Mouse (Mus musculus) forebrain, embryonic 12.5 days (tissue): ENCODE measurements around the gene Pip4k2b. TPM values are rescaled to one million over a fixed set of nuclear protein-coding genes. Genes with fewer than 3 reads are reported as not detected.
A peak's percentile ranks its signal among the peaks of the same experiment; 100 is the strongest.
"Not testable (repeated sequence)": the region's sequence is repeated elsewhere in the genome, so short reads cannot be mapped to it uniquely, and the experiment has no call there.

Source experiments
- ATAC-seq: fragments of 200-750 bp; cut with Nextera tagmentation; 2 replicates; pipeline ENCODE4 v1.8.0; 2017; ENCODE audit warnings: moderate TSS enrichment; ENCODE audit not compliant: low FRiP score
- H3K27ac ChIP-seq: fragments of 300-500 bp; sonication (generic); 2 replicates; pipeline ENCODE4 v1.5.1; 2016; ENCODE audit warnings: mild to moderate bottlenecking
- H3K27me3 ChIP-seq: fragments of 300-500 bp; sonication (generic); 2 replicates; pipeline ENCODE4 v1.6.1; 2016; ENCODE audit warnings: mild to moderate bottlenecking
- H3K36me3 ChIP-seq: fragments of 300-500 bp; sonication (generic); replicated peaks from 2 replicates; pipeline ENCODE4 v1.6.1; 2016; ENCODE audit warnings: mild to moderate bottlenecking
- H3K4me1 ChIP-seq: fragments of 300-500 bp; sonication (generic); 2 replicates; pipeline ENCODE4 v1.6.1; 2016
- H3K4me2 ChIP-seq: fragments of 300-500 bp; sonication (generic); 2 replicates; pipeline ENCODE4 v1.6.1; 2016; ENCODE audit warnings: mild to moderate bottlenecking, moderate library complexity
- H3K4me3 ChIP-seq: fragments of 300-500 bp; sonication (generic); replicated peaks from 2 replicates; pipeline ENCODE4 v1.5.1; 2016; ENCODE audit warnings: mild to moderate bottlenecking
- H3K9ac ChIP-seq: fragments of 300-500 bp; sonication (generic); 2 replicates; pipeline ENCODE4 v1.6.1; 2016; ENCODE audit warnings: mild to moderate bottlenecking
- H3K9me3 ChIP-seq: fragments of 300-500 bp; sonication (generic); 2 replicates; pipeline ENCODE4 v1.6.1; 2016
- WGBS: fragments of 180-500 bp; shearing (Covaris S2); methylation state at CpG from one replicate; pipeline ENCODE4 v1.1.7; 2016; 5-methylcytosine and 5-hydroxymethylcytosine counted together
- polyA plus RNA-seq: library from polyadenylated mRNA; unstranded; fragments of >200 nt; fragmentation: Nextera tagmentation; extraction: Ambion mirVana; gene quantifications from 2 replicates; pipeline ENCODE4 v1.2.1, GENCODE M21; 2016

Gene Pip4k2b
- 2.7 and 2.8 TPM in 2 replicates for polyA plus RNA-seq

DNA sequence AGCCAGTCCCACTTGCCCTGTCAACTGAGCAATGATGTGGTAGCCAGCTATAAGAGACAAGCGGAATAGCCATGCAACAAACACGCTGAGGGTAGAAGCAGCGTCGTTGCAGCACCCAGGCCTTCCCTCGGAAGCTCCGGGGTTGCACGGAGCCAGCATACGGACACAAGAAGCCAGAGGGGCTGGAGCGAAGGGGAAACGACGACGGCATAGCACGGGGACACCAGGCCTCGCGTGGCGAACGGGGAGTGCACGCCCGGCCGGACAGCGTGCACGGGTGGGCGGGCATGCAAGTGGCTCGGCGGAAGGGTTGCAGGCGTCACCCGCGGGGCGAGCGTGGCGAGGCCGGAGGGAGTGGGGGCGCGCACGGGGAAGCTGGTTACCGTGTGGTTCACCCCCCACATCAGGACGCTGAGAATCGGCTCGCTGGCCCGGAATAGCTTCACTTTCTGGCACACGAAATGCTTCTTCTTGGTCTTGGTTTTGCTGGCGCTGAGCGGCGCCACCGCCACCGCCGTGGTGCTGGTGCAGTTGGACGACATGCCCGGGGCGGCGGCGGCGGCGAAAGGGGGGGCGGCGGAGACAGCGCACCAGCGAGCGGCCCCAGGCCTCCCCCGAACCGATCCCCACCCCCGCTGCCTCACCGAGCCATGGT, at the start of gene Pip4k2b:
Pip4k2b (minus strand) TSS at position 642 of the 655 bp plus-strand sequence.
- ATAC-seq = no peak; the same call in 1 of the 2 replicates
- WGBS = under 1% methylated on average over 48 of the region's 63 CpGs
- H3K27ac ChIP-seq = peak within 1 kb of the TSS; percentile 92
- peak within 1 kb of the TSS; percentile 80 for H3K9ac ChIP-seq
- no peaks in the 10 kb centered on the region for H3K9me3 ChIP-seq
- H3K36me3 ChIP-seq = peaks cover 27% of the 10 kb centered on the region
- H3K4me3 ChIP-seq = peak within 1 kb of the TSS; percentile 72
- peak within 1 kb of the TSS; percentile 78 for H3K4me2 ChIP-seq
- no peaks in the 10 kb centered on the region for H3K27me3 ChIP-seq
- peaks cover 28% of the 10 kb centered on the region for H3K4me1 ChIP-seq

DNA sequence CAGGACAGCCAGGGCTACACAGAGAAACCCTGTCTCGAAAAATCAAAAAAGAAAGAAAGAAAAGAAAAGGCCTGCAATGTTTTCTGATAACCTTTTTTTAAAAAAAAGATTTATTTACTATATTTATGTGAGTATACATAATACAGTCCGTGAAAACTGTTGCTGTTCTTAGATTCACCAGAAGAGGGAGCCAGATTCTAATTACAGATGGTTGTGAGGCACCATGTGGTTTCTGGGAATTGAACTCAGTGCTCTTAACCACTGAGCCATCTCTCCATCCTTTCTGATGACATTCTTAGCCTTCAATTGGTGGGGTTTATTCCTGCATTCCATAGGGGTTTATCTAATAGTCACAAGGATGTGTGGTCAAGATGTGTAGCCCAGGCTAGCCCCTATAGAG, 48.7 kb upstream of the Pip4k2b start:
- H3K27me3 ChIP-seq = 0 out of 2 replicates have a peak, but pooled peaks cover 3% of the 10 kb centered on the region
- no peak for ATAC-seq
- H3K9me3 ChIP-seq = no peaks in the 10 kb centered on the region
- WGBS = 20% methylated on average over 2 of the region's 2 CpGs
- H3K27ac ChIP-seq = no peak overlapping the region
- no peak overlapping the region for H3K4me3 ChIP-seq
- H3K4me1 ChIP-seq = no peaks in the 10 kb centered on the region
- H3K36me3 ChIP-seq = no peaks in the 10 kb centered on the region
- no peak overlapping the region for H3K4me2 ChIP-seq
- no peak overlapping the region for H3K9ac ChIP-seq

DNA sequence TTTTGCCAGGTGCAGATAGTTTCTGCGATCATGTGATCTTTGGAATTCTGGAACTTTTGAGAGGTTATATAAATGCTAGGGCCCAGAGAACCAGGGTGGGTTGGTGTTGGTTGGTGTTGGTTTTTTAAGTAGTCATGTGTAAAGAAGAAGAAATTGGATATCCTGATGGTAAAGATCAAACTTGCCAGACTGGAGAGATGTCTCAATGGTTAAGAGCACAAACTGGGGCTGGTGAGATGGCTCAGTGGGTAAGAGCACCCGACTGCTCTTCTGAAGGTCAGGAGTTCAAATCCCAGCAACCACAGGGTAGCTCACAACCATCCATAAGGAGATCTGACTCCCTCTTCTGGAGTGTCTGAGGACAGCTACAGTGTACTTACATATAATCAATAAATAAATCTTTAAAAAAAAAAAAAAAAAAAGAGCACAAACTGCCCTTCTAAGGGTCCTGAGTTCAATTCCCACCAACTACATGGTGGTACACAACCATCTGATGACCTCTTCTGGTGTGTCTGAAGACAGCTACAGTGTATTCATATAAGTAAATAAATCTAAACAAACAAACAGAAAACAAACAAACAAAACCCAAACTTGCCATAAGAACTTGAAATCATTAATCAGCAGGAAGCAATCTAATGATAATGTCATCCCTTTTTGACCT, 46.4 kb upstream of the Pip4k2b start:
- 90% methylated on average over 2 of the region's 2 CpGs for WGBS
- H3K27ac ChIP-seq, H3K9ac ChIP-seq, H3K4me1 ChIP-seq, H3K4me3 ChIP-seq, ATAC-seq, H3K4me2 ChIP-seq, H3K27me3 ChIP-seq, H3K36me3 ChIP-seq, H3K9me3 ChIP-seq: not testable (repeated sequence)

DNA sequence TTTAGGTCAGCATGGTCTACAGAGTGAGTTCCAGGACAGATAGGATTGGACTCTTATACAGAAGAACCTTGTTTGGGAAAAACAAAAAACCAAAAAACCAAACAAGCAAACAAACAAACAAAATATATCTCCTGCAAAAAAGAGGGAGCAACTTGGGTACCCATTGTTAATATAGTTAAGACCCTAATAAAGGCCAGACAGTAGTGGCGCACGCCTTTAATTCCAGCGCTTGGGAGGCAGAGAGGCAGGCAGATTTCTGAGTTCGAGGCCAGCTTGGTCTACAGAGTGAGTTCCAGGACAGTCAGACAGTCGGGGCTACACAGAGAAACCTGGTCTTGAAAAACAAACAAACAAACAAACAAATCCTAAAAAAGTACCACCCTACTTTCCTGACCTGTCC, 45.2 kb upstream of the Pip4k2b start:
- no peaks in the 10 kb centered on the region for H3K4me1 ChIP-seq
- no peak overlapping the region for H3K27ac ChIP-seq
- 87% methylated on average over 5 of the region's 5 CpGs for whole genome bisulfite sequencing
- no peak overlapping the region for H3K9ac ChIP-seq
- H3K9me3 ChIP-seq = no peaks in the 10 kb centered on the region
- no peak overlapping the region for H3K4me2 ChIP-seq
- no peak for ATAC-seq
- no peak overlapping the region for H3K4me3 ChIP-seq
- no peaks in the 10 kb centered on the region for H3K27me3 ChIP-seq
- H3K36me3 ChIP-seq = no peaks in the 10 kb centered on the region

DNA sequence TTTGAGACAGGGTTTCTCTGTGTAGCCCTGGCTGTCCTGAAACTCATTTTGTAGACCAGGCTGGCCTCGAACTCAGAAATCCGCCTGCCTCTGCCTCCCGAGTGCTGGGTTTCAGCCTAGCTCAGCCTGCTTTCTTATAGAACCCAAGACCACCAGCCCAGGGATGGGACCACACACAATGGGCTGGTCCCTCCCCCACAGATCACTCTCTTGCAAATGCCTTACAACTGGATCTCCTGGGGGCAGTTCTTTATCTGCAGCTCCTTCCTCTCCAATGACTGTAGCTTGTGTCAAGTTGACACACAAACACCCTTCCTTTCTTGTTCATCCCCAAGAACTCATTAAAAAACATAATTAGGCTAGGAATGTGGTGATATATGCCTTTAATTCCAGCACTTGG, 43.5 kb upstream of the Pip4k2b start:
- WGBS = 93% methylated on average over 3 of the region's 3 CpGs
- Histone ChIP-seq H3K27ac (no peak overlapping the region), H3K4me1 (peaks cover 3% of the 10 kb centered on the region; the same call in 1 of the 2 replicates), H3K4me2 (no peak overlapping the region), H3K9me3 (no peaks in the 10 kb centered on the region), H3K4me3 (no peak overlapping the region), H3K36me3 (no peaks in the 10 kb centered on the region), H3K27me3 (no peaks in the 10 kb centered on the region), H3K9ac (no peak overlapping the region)
- ATAC-seq = no peak

DNA sequence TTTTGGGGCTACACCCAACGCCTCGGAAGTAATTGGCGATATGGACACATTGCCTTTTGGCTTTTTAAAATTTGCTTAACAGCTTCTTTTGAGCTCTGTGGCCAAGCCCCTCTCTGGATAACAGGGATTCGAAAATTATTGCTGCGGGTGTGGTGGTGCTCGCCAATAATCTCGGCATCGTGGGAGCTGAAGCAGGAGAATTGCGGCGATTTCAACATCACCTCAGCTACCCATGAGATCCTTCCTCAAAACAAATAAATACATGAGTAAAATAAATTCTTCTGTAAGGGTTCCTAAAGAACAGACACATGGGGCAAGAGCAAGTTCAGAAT, 38.0 kb upstream of the Pip4k2b start:
- H3K27ac ChIP-seq = peak overlapping the region; percentile 43; the same call in 1 of the 2 replicates
- peaks cover 26% of the 10 kb centered on the region for H3K4me1 ChIP-seq
- no peaks in the 10 kb centered on the region for H3K27me3 ChIP-seq
- no peak for ATAC-seq
- WGBS = under 1% methylated on average over 10 of the region's 10 CpGs
- peak overlapping the region; percentile 67 for H3K4me2 ChIP-seq
- peak overlapping the region; percentile 98 for H3K4me3 ChIP-seq
- peaks cover 33% of the 10 kb centered on the region for H3K36me3 ChIP-seq
- no peaks in the 10 kb centered on the region for H3K9me3 ChIP-seq
- H3K9ac ChIP-seq = peak overlapping the region; percentile 99

DNA sequence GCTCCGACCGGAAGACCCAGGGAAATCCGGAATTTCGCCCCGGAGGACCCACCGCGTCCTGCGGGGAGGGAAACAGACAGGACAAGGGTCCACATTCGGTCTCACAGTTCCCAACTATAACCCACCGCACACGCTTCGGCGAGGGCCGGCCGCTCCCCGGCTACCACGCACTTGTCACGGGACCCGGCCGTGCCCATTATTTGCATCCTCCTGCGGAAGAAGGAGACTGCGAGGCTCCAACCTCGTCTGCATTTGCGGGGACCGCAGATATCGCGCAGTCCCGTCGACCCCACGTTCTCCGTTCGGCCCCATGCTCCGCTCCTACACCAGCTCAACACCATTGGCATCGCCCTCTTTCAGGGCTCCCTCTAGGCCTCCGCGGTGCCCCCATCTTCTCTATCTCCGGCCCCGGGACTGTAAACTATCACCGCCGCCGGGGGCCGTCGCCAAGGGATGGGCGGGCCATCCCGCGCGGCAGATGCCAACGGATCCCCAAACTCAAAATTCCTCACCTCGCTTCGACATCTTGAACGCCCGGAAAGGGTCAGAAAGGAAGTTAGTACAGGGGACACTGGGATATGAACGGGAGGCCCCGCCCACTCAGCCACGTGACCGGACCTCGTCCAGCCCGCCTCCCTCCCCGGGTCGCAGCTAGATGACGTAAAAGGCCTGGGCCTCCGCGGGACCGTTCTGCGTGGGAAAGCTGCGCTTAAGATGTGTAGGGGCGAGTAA, 37.5 kb upstream of the Pip4k2b start, which contains the start of gene Rpl23:
Rpl23 (minus strand) TSS at position 606 of the 732 bp plus-strand sequence.
- H3K4me1 ChIP-seq = peaks cover 26% of the 10 kb centered on the region
- peak within 1 kb of the TSS; percentile 98 for H3K4me3 ChIP-seq
- peaks cover 38% of the 10 kb centered on the region for H3K36me3 ChIP-seq
- WGBS = under 1% methylated on average over 67 of the region's 67 CpGs
- peak within 1 kb of the TSS; percentile 93 for H3K27ac ChIP-seq
- peak within 1 kb of the TSS; percentile 99 for H3K9ac ChIP-seq
- H3K4me2 ChIP-seq = peak within 1 kb of the TSS; percentile 67
- H3K27me3 ChIP-seq = no peaks in the 10 kb centered on the region
- peak; percentile 95 for ATAC-seq
- no peaks in the 10 kb centered on the region for H3K9me3 ChIP-seq

DNA sequence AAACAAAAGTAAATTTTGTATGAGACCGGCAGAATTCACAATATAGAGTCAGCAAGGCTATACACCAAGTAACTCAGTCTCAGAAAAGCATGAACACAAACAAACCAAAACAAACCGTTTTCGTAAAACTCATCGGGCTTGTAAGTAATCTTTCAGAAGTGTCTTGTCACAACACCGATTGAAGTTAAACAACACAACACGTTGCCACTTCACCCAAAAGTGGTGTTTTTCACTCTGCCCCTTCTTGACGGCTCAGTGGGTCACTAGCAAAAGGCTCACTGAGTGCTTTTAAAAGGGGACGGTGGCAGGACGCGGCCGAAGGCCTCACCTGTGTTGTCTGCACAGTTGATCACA, 37.0 kb upstream of the Pip4k2b start:
- peak overlapping the region; percentile 98 for H3K4me3 ChIP-seq
- H3K4me1 ChIP-seq = peaks cover 26% of the 10 kb centered on the region
- no peaks in the 10 kb centered on the region for H3K27me3 ChIP-seq
- H3K4me2 ChIP-seq = peak overlapping the region; percentile 67
- ATAC-seq = no peak
- WGBS = 3% methylated on average over 11 of the region's 11 CpGs
- H3K27ac ChIP-seq = peak overlapping the region; percentile 93
- H3K9me3 ChIP-seq = no peaks in the 10 kb centered on the region
- peaks cover 44% of the 10 kb centered on the region for H3K36me3 ChIP-seq
- H3K9ac ChIP-seq = peak overlapping the region; percentile 99

DNA sequence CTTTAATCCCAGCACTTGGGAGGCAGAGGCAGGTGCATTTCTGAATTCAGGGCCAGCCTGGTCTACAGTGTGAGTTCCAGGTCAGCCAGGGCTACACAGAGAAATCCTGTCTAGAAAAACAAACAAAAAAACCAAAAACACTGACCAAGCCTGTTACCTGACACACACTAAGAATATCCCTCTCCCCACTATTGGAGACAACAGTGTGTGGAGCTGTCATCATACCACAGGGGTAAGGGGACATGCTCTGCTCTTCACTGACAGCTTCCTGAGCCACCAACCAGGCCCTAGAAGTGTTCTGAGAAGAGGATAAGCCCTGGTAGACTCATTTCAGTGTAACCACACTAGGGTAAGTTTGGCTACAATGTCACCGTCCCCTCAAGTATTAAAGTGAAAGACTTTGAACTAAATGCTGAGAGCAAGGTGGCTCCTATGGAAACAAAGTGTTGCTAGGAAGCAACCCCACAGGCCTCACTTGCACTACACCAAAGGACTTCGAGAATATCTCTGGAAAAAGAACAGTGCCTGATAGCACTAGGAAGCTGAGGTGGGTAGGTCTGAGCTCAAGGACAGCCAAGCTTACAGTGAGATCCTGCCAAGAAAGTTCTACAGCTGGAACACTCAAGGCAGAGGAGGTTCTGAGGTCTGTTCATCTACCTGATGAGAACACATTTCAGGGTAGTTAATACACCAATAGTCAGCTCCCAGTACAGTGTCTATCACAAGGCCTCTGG, 35.6 kb upstream of the Pip4k2b start:
- Histone ChIP-seq H3K27ac (no peak overlapping the region), H3K4me1 (peaks cover 29% of the 10 kb centered on the region), H3K36me3 (peaks cover 56% of the 10 kb centered on the region), H3K9me3 (no peaks in the 10 kb centered on the region), H3K4me3 (peak overlapping the region; percentile 98), H3K9ac (no peak overlapping the region), H3K4me2 (peak overlapping the region; percentile 67), H3K27me3 (no peaks in the 10 kb centered on the region)
- 86% methylated on average over 2 of the region's 2 CpGs for WGBS
- ATAC-seq = no peak

DNA sequence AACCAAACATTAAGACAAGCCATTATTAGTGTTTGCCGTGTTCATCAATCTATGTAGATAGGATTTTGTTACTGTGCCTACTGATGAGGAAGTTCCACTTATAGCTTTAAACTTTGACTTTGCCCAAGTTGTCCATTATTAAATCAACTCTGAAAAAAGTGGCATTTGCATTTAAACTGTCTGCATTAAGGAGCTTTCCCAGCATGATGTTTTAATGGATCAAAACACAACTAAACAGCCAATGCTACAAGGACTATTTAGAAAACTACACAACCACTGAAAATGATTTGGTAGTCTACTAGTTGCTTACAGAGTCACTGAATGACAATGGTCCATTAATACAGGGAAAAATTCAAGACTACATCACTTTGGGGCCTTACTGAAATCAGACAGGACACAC, 34.4 kb upstream of the Pip4k2b start:
- ATAC-seq = no peak
- Histone ChIP-seq H3K27me3 (no peaks in the 10 kb centered on the region), H3K4me3 (no peak overlapping the region), H3K4me2 (no peak overlapping the region), H3K9ac (no peak overlapping the region), H3K4me1 (peaks cover 29% of the 10 kb centered on the region), H3K9me3 (no peaks in the 10 kb centered on the region), H3K36me3 (peaks cover 56% of the 10 kb centered on the region), H3K27ac (no peak overlapping the region)
- 100% methylated on average over 1 of the region's 1 CpGs for WGBS

DNA sequence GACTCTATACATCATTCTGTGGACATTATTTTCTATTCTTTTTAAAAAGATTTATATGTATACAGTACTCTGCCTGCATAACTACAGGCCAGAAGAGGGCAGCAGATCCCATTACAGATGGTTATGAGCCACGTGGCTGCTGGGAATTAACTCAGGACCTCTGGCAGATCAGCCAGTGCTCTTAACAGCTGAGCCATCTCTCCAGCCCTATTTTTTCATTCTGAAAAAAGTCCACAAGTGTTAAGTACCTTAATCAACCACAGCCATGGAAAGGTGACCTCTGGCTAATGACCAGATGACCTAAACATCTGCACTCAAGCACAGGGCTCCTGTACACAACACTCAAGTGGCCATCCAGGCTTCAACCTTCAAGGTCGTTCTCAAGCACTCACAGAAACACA, 32.6 kb upstream of the Pip4k2b start:
- Histone ChIP-seq H3K27me3 (no peaks in the 10 kb centered on the region), H3K27ac (no peak overlapping the region), H3K9me3 (no peaks in the 10 kb centered on the region), H3K9ac (no peak overlapping the region), H3K4me2 (no peak overlapping the region), H3K36me3 (peaks cover 56% of the 10 kb centered on the region), H3K4me1 (peaks cover 24% of the 10 kb centered on the region), H3K4me3 (no peak overlapping the region)
- no peak for ATAC-seq
- WGBS = 44% methylated on average over 2 of the region's 2 CpGs

DNA sequence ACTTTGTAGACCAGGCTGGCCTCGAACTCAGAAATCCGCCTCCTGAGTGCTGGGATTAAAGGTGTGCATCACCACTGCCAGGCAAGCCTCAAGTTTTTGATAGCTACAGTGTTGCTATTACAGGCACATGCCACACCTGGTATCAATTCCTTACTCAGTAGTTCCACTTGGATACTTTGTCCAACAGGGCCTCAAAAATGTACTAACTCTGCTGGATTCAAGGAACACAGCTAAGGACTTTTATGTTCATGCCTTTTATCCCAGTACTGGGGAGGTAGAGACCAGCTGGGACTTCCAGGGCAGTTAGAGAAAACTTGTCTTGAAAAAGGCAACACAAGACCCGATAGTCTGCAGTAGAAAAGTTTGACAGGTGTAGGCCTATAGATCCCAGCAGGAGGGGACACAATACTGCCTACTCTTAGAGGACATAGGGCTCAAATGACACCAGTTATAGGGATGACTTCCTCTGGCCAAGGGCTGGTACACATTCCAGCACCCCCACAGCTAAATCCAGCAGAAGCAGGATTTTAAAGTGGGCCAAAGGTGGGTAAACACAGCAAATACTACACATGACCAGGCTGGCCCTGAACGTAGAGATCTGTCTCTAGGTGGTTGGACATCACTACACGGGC, 32.1 kb upstream of the Pip4k2b start:
- Histone ChIP-seq H3K27me3 (no peaks in the 10 kb centered on the region), H3K9ac (no peak overlapping the region), H3K4me3 (no peak overlapping the region), H3K4me2 (no peak overlapping the region), H3K27ac (no peak overlapping the region), H3K36me3 (peaks cover 56% of the 10 kb centered on the region), H3K9me3 (no peaks in the 10 kb centered on the region), H3K4me1 (peaks cover 24% of the 10 kb centered on the region)
- no peak for ATAC-seq
- WGBS = 65% methylated on average over 5 of the region's 5 CpGs
